Mouse (Mus musculus): Measurements from ENCODE around the gene Shbg. TPM values are rescaled to one million over a fixed set of nuclear protein-coding genes. Genes with fewer than 3 reads are reported as not detected.

Shbg gene
- polyA plus RNA-seq, 1 experiment, result 0.06 TPM

GRCm38 (mm10) chr11:69591424-69591823, 26.3 kb downstream of the Shbg start:
- TF ChIP-seq POLR2A (IDR thresholded peaks at IDR 0.05; ENCODE audit: extremely low read depth, insufficient read depth, low read length) (no peak), CTCF (IDR thresholded peaks at IDR 0.05; ENCODE audit: extremely low read depth, insufficient read depth, low read length) (no peak)
- Histone ChIP-seq H3K27ac (ENCODE audit: insufficient read depth, low read length) (peak overlapping the region; percentile 72), H3K4me1 (ENCODE audit: control insufficient read depth, insufficient read depth, low read length) (no peaks in the 10 kb centered on the region), H3K4me3 (ENCODE audit: insufficient read depth, low read length) (no peak overlapping the region)

- no peak overlapping the region for H3K27ac ChIP-seq (ENCODE audit: insufficient read depth, low read length)
- H3K4me3 ChIP-seq (ENCODE audit: insufficient read depth, low read length), result no peak overlapping the region
- TF ChIP-seq CTCF (IDR thresholded peaks at IDR 0.05; ENCODE audit: extremely low read depth, insufficient read depth, low read length) (no peak), POLR2A (IDR thresholded peaks at IDR 0.05; ENCODE audit: extremely low read depth, insufficient read depth, low read length) (no peak)
- no peaks in the 10 kb centered on the region for H3K4me1 ChIP-seq (ENCODE audit: control insufficient read depth, insufficient read depth, low read length)
Measured at GRCm38 (mm10) chr11:69590622-69591021, 27.1 kb downstream of the Shbg start.

GRCm38 (mm10) chr11:69589207-69589834, 28.4 kb downstream of the Shbg start:
- no peak for TF ChIP-seq CTCF (IDR thresholded peaks at IDR 0.05; ENCODE audit: extremely low read depth, insufficient read depth, low read length)
- no peak for TF ChIP-seq POLR2A (IDR thresholded peaks at IDR 0.05; ENCODE audit: extremely low read depth, insufficient read depth, low read length)
- Histone ChIP-seq H3K4me1 (ENCODE audit: control insufficient read depth, insufficient read depth, low read length) (no peaks in the 10 kb centered on the region), H3K27ac (ENCODE audit: insufficient read depth, low read length) (no peak overlapping the region), H3K4me3 (ENCODE audit: insufficient read depth, low read length) (no peak overlapping the region)

GRCm38 (mm10) chr11:69585718-69586325, 31.9 kb downstream of the Shbg start:
- Histone ChIP-seq H3K4me3 (ENCODE audit: insufficient read depth, low read length) (no peak overlapping the region), H3K27ac (ENCODE audit: insufficient read depth, low read length) (no peak overlapping the region), H3K4me1 (ENCODE audit: control insufficient read depth, insufficient read depth, low read length) (no peaks in the 10 kb centered on the region)
- no peak for TF ChIP-seq POLR2A (IDR thresholded peaks at IDR 0.05; ENCODE audit: extremely low read depth, insufficient read depth, low read length)
- TF ChIP-seq CTCF (IDR thresholded peaks at IDR 0.05; ENCODE audit: extremely low read depth, insufficient read depth, low read length), result no peak

DNA sequence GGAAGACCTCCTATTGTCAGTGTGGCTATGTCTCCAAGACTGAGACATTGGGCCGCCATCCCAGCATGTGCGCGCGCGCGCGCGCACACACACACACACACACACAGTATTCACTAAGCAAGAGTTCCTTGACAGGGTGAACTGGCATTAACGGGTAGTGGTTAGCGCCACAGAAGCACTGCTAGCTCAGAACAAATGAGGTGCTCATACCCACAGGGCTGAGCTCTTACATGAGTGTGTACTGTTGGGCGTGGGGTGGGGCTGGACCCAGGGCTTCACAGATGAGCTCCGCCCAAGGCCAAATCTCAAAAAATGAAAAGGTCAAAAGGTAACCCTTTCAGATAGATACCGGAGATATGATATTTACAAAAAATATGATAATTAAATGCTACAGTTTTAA, 32.8 kb downstream of the Shbg start:
- Histone ChIP-seq H3K27ac (ENCODE audit: insufficient read depth, low read length) (no peak overlapping the region), H3K4me3 (ENCODE audit: insufficient read depth, low read length) (no peak overlapping the region), H3K4me1 (ENCODE audit: control insufficient read depth, insufficient read depth, low read length) (no peaks in the 10 kb centered on the region)
- TF ChIP-seq POLR2A (IDR thresholded peaks at IDR 0.05; ENCODE audit: extremely low read depth, insufficient read depth, low read length) (no peak), CTCF (IDR thresholded peaks at IDR 0.05; ENCODE audit: extremely low read depth, insufficient read depth, low read length) (no peak)

GRCm38 (mm10) chr11:69584008-69584407, 33.7 kb downstream of the Shbg start:
- Histone ChIP-seq H3K27ac (ENCODE audit: insufficient read depth, low read length) (no peak overlapping the region), H3K4me3 (ENCODE audit: insufficient read depth, low read length) (no peak overlapping the region), H3K4me1 (ENCODE audit: control insufficient read depth, insufficient read depth, low read length) (no peaks in the 10 kb centered on the region)
- TF ChIP-seq POLR2A (IDR thresholded peaks at IDR 0.05; ENCODE audit: extremely low read depth, insufficient read depth, low read length) (no peak), CTCF (IDR thresholded peaks at IDR 0.05; ENCODE audit: extremely low read depth, insufficient read depth, low read length) (no peak)

DNA sequence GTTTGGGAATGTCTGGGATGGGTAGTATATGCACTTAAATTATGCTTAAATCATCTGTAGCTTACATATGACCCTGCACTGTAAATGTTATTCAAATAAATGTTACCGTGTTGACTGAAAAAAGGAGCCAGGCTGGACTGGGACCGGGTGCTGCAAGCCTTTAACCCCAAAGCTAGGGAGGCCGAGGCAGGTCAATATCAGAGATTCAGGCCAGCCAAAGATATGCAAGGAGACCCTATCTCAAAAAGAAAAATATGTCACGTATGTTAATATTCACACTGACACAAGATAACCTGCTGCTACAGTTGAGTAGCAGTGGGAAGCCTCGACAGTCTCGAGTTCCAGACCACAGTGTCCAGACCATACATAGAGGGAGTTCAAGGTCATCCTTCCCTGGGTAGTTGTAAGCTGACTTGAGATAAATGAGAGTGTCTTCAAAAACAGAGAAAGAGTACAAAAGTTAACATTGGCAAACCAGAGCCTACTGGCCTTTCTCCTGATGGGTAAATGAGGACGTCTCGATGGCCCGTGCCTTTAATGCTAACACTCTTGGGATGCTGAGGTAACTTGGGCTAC, 35.4 kb downstream of the Shbg start:
- peaks cover 9% of the 10 kb centered on the region; the same call in 1 of the 2 replicates for H3K4me1 ChIP-seq (ENCODE audit: control insufficient read depth, insufficient read depth, low read length)
- no peak overlapping the region; the same call in 1 of the 2 replicates for H3K4me3 ChIP-seq (ENCODE audit: insufficient read depth, low read length)
- TF ChIP-seq POLR2A (IDR thresholded peaks at IDR 0.05; ENCODE audit: extremely low read depth, insufficient read depth, low read length) (no peak), CTCF (IDR thresholded peaks at IDR 0.05; ENCODE audit: extremely low read depth, insufficient read depth, low read length) (no peak)
- H3K27ac ChIP-seq (ENCODE audit: insufficient read depth, low read length), result no peak overlapping the region

GRCm38 (mm10) chr11:69581814-69582213, 35.9 kb downstream of the Shbg start:
- TF ChIP-seq POLR2A (IDR thresholded peaks at IDR 0.05; ENCODE audit: extremely low read depth, insufficient read depth, low read length), result no peak
- TF ChIP-seq CTCF (IDR thresholded peaks at IDR 0.05; ENCODE audit: extremely low read depth, insufficient read depth, low read length), result no peak
- no peak overlapping the region for H3K27ac ChIP-seq (ENCODE audit: insufficient read depth, low read length)
- peaks cover 9% of the 10 kb centered on the region; the same call in 1 of the 2 replicates for H3K4me1 ChIP-seq (ENCODE audit: control insufficient read depth, insufficient read depth, low read length)
- H3K4me3 ChIP-seq (ENCODE audit: insufficient read depth, low read length), result peak overlapping the region; percentile 62

- Histone ChIP-seq H3K27ac (ENCODE audit: insufficient read depth, low read length) (peak overlapping the region; percentile 73), H3K4me3 (ENCODE audit: insufficient read depth, low read length) (peak overlapping the region; percentile 62), H3K4me1 (ENCODE audit: control insufficient read depth, insufficient read depth, low read length) (peaks cover 9% of the 10 kb centered on the region; the same call in 1 of the 2 replicates)
- TF ChIP-seq CTCF (IDR thresholded peaks at IDR 0.05; ENCODE audit: extremely low read depth, insufficient read depth, low read length), result no peak
- TF ChIP-seq POLR2A (IDR thresholded peaks at IDR 0.05; ENCODE audit: extremely low read depth, insufficient read depth, low read length), result peak; percentile 32
Measured at GRCm38 (mm10) chr11:69581147-69581688, 36.5 kb downstream of the Shbg start.

All from cortical plate, adult 2 months (tissue).